Mouse (Mus musculus): ENCODE data around the gene Sebox. TPM values are rescaled to one million over a fixed set of nuclear protein-coding genes. Genes with fewer than 3 reads are reported as not detected.
A peak's percentile ranks its signal among the peaks of the same experiment; 100 is the strongest.
"Not testable (repeated sequence)": the region's sequence is repeated elsewhere in the genome, so short reads cannot be mapped to it uniquely, and the experiment has no call there.

Sebox gene
- polyA plus RNA-seq, 1 experiment from 2014 or later: not detected

DNA sequence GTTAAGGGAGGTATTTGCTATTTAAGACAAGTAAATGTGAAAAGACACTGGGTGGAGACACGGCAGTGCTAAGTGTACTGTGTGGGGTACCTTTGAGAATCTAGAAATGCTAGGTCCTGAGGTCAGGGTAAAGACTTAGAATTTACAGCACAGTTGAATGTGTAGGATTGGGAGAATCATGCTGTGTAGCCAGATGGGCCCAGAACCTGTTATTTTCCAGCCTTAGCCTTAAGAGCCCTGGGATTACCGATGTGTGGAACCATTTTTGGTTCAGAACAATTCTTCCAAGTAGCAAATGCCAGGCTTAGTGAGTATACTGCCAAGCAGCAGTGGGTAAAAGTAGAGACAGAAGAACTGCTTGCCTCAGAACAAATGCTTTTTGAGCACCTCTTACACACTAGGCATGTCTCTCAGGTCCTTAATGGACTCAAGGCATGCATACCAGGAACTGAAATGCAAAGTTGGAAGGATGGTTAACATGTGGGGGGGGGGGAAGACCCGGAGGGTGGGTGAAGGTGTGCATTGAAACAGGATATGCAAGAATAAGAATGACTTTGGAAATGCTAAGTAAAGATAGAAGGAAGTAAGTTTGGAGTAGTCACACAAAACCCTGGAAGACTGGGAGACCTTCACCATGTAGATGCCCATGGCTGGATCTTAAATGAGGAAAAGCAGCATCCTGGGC is 10.0 kb downstream of the Sebox start:
- Histone ChIP-seq H3K36me3 (ENCODE audit: inconsistent target) (peaks cover 39% of the 10 kb centered on the region), H3K4me3 (ENCODE audit: inconsistent target) (peak overlapping the region; percentile 85), H3K27ac (no peak overlapping the region; the same call in 1 of the 2 replicates), H3K79me2 (ENCODE audit: inconsistent target) (peaks cover 21% of the 10 kb centered on the region)
- WGBS (ENCODE audit: missing documents): 75% methylated on average over 3 of the region's 3 CpGs

GRCm38 (mm10) chr11:78515549-78516325 is 12.5 kb downstream of the Sebox start:
- H3K4me3 ChIP-seq (ENCODE audit: inconsistent target): no peak overlapping the region
- H3K79me2 ChIP-seq (ENCODE audit: inconsistent target): peaks cover 19% of the 10 kb centered on the region
- WGBS (ENCODE audit: missing documents): 83% methylated on average over 2 of the region's 2 CpGs
- H3K27ac ChIP-seq: no peak overlapping the region
- peaks cover 43% of the 10 kb centered on the region for H3K36me3 ChIP-seq (ENCODE audit: inconsistent target)

DNA sequence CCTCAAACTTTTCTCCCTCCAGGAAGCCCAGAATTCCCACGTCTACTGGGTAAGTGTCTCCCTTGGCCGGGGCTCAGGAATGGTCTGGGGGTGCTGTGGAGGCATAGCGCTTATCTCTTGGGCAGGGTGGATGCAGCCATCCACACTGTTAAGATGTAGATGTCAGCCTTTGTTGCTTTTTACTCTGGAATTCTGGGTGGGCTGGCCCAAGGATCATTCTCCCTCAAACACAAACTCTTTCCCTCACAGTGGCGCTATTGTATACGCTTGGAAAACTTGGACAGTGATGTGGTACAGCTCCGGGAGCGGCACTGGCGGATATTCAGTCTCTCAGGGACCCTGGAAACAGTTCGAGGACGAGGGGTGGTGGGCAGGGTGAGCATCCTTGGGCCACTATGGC is 15.7 kb downstream of the Sebox start:
- WGBS (ENCODE audit: missing documents): 92% methylated on average over 10 of the region's 10 CpGs
- Histone ChIP-seq H3K27ac (no peak overlapping the region), H3K4me3 (ENCODE audit: inconsistent target) (no peak overlapping the region), H3K36me3 (ENCODE audit: inconsistent target) (peaks cover 73% of the 10 kb centered on the region), H3K79me2 (ENCODE audit: inconsistent target) (no peaks in the 10 kb centered on the region)

GRCm38 (mm10) chr11:78521880-78522279 is 18.6 kb downstream of the Sebox start:
- WGBS (ENCODE audit: missing documents): 89% methylated on average over 3 of the region's 3 CpGs
- Histone ChIP-seq H3K4me3 (ENCODE audit: inconsistent target) (no peak overlapping the region), H3K27ac (no peak overlapping the region), H3K36me3 (ENCODE audit: inconsistent target) (peaks cover 84% of the 10 kb centered on the region), H3K79me2 (ENCODE audit: inconsistent target) (no peaks in the 10 kb centered on the region)

DNA sequence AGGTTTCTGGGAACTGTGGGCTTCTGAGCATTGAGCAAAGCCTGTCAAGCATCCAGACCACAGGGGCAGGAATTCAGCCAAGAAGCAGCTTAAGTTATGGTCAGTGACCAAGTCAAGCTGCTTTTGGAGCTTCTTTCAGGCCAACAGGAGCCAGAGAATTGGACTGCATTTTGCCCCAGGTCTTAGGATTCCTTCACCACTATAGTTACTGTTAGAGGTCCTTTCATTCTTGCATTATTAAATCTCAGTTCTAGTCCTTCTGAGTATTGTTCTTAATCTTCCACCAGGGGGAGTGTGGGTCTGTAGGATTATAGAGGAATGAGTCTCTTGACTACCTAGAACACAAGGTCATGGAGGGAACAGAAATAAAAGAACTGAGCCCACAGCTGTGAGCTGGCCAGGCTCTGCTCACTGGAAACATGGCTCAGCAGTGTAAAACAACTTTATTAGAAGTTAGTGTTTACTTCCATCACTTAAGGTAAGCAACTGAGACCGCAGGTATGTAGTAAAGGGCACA is 19.3 kb downstream of the Sebox start:
- H3K79me2 ChIP-seq (ENCODE audit: inconsistent target): no peaks in the 10 kb centered on the region
- H3K27ac ChIP-seq: no peak overlapping the region
- H3K4me3 ChIP-seq (ENCODE audit: inconsistent target): no peak overlapping the region
- 90% methylated on average over 1 of the region's 1 CpGs for WGBS (ENCODE audit: missing documents)
- H3K36me3 ChIP-seq (ENCODE audit: inconsistent target): peaks cover 89% of the 10 kb centered on the region

DNA sequence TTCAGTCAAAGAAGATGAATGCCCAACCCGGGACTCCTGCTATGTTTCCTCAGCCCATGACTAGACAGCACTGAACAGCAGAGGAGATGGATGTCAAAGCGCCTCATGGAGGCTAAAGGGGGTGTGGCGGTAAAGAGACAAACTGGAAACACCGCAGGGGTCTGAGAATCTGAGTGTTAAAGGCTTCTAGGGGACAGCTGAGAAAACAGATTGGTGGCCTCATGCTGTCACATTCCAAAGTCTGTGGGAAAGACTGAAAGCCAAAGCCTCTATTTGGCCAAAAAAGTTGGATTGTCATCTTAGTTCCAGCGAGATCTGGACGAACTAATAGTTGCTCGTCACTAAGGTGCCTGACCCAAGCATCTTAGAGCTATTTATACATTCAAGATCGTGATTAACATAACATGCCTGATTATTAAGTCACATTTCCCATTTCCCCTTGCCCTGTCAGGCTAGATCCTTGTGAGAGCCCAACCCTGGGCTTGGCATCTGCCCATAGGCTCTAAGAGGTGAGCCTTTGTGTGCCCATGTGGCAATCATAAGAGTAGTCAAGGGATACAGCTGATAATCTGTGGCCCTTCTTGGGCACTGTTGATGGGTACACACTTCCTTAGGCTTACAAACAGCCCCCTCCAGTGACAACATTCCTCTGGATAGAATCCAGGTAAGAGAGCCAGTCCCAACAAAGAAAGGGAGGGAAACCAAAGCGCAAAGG is 20.2 kb downstream of the Sebox start:
- H3K36me3 ChIP-seq (ENCODE audit: inconsistent target): peaks cover 88% of the 10 kb centered on the region
- no peak overlapping the region for H3K4me3 ChIP-seq (ENCODE audit: inconsistent target)
- no peaks in the 10 kb centered on the region for H3K79me2 ChIP-seq (ENCODE audit: inconsistent target)
- H3K27ac ChIP-seq: no peak overlapping the region
- 95% methylated on average over 9 of the region's 9 CpGs for WGBS (ENCODE audit: missing documents)

GRCm38 (mm10) chr11:78524838-78525237 is 21.6 kb downstream of the Sebox start:
- Histone ChIP-seq H3K4me3 (ENCODE audit: inconsistent target) (no peak overlapping the region), H3K79me2 (ENCODE audit: inconsistent target) (peaks cover 5% of the 10 kb centered on the region; the same call in 1 of the 2 replicates), H3K36me3 (ENCODE audit: inconsistent target) (peaks cover 89% of the 10 kb centered on the region), H3K27ac (no peak overlapping the region)
- 63% methylated on average over 2 of the region's 2 CpGs for WGBS (ENCODE audit: missing documents)

- 95% methylated on average over 8 of the region's 9 CpGs for WGBS (ENCODE audit: missing documents)
- Histone ChIP-seq H3K36me3 (ENCODE audit: inconsistent target) (peaks cover 64% of the 10 kb centered on the region), H3K4me3 (ENCODE audit: inconsistent target) (no peak overlapping the region)
Measured at GRCm38 (mm10) chr11:78528714-78529113, 25.5 kb downstream of the Sebox start.

GRCm38 (mm10) chr11:78530001-78530400 is 26.8 kb downstream of the Sebox start:
- Histone ChIP-seq H3K36me3 (ENCODE audit: inconsistent target) (peaks cover 52% of the 10 kb centered on the region), H3K79me2 (ENCODE audit: inconsistent target) (peaks cover 57% of the 10 kb centered on the region), H3K27ac (no peak overlapping the region), H3K4me3 (ENCODE audit: inconsistent target) (no peak overlapping the region)
- 96% methylated on average over 12 of the region's 12 CpGs for WGBS (ENCODE audit: missing documents)

More at GRCm38 (mm10) chr11:78528714-78529113, 25.5 kb downstream of the Sebox start:
- H3K79me2 ChIP-seq (ENCODE audit: inconsistent target): peaks cover 44% of the 10 kb centered on the region
- no peak overlapping the region for H3K27ac ChIP-seq

- WGBS (ENCODE audit: missing documents): 91% methylated on average over 5 of the region's 6 CpGs
- Histone ChIP-seq H3K36me3 (ENCODE audit: inconsistent target) (peaks cover 43% of the 10 kb centered on the region), H3K79me2 (ENCODE audit: inconsistent target) (peaks cover 58% of the 10 kb centered on the region), H3K27ac (no peak overlapping the region), H3K4me3 (ENCODE audit: inconsistent target) (no peak overlapping the region)
Measured at GRCm38 (mm10) chr11:78531046-78531445, 27.8 kb downstream of the Sebox start.

GRCm38 (mm10) chr11:78531515-78531914 is 28.3 kb downstream of the Sebox start:
- not testable (repeated sequence) for H3K27ac ChIP-seq; H3K4me3 ChIP-seq (ENCODE audit: inconsistent target)
- peaks cover 61% of the 10 kb centered on the region for H3K79me2 ChIP-seq (ENCODE audit: inconsistent target)
- WGBS (ENCODE audit: missing documents): 81% methylated on average over 8 of the region's 10 CpGs
- H3K36me3 ChIP-seq (ENCODE audit: inconsistent target): peaks cover 38% of the 10 kb centered on the region

DNA sequence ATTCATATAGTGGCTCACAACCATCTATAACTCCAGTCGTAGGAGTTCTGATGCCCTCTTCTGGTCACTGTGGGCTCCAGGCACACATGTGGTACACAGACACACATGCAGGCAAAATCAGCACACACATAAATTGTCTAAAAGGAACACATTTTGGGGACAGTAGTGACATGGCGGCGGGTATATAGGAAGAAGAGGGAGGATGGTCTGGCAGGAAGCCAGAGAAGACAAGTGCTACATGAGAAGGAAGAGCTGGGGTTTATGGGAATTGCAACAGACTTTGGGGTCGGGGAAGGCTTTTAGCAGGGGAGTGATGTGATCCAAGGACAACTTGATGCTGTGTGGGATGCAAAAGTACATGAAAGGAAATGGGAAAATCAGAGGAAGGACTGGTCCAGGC is 31.3 kb downstream of the Sebox start:
- peaks cover 89% of the 10 kb centered on the region for H3K79me2 ChIP-seq (ENCODE audit: inconsistent target)
- peak overlapping the region; percentile 82 for H3K27ac ChIP-seq
- peak overlapping the region; percentile 93 for H3K4me3 ChIP-seq (ENCODE audit: inconsistent target)
- 71% methylated on average over 4 of the region's 4 CpGs for WGBS (ENCODE audit: missing documents)
- H3K36me3 ChIP-seq (ENCODE audit: inconsistent target): peaks cover 21% of the 10 kb centered on the region; the same call in 1 of the 2 replicates

- Histone ChIP-seq H3K4me3 (ENCODE audit: inconsistent target) (peak overlapping the region; percentile 93), H3K79me2 (ENCODE audit: inconsistent target) (peaks cover 79% of the 10 kb centered on the region), H3K36me3 (ENCODE audit: inconsistent target) (peaks cover 20% of the 10 kb centered on the region), H3K27ac (peak overlapping the region; percentile 82)
- WGBS (ENCODE audit: missing documents): under 1% methylated on average over 23 of the region's 23 CpGs
Measured at GRCm38 (mm10) chr11:78535376-78536079, 32.3 kb downstream of the Sebox start.

GRCm38 (mm10) chr11:78536080-78536689 is 32.9 kb downstream of the Sebox start, which contains the start of the genes Tnfaip1 and Ift20:
Tnfaip1 (minus strand) TSS chr11:78536332.
Ift20 (plus strand) TSS chr11:78536361.
- Histone ChIP-seq H3K4me3 (ENCODE audit: inconsistent target) (peak within 1 kb of the TSS; percentile 93), H3K27ac (peak within 1 kb of the TSS; percentile 82), H3K36me3 (ENCODE audit: inconsistent target) (peaks cover 25% of the 10 kb centered on the region), H3K79me2 (ENCODE audit: inconsistent target) (peaks cover 72% of the 10 kb centered on the region)
- WGBS (ENCODE audit: missing documents): under 1% methylated on average over 50 of the region's 52 CpGs

Data from macrophage (primary cell).